Mouse (Mus musculus) embryonic facial prominence, embryonic 12.5 days (tissue): ENCODE measurements around the gene Cntnap4. TPM values are rescaled to one million over a fixed set of nuclear protein-coding genes. Genes with fewer than 3 reads are reported as not detected.

Source experiments
- ATAC-seq: fragments of 200-750 bp; cut with Nextera tagmentation; 2 replicates; pipeline ENCODE4 v1.8.0; 2017; ENCODE audit not compliant: insufficient number of reproducible peaks, insufficient read depth, low FRiP score, low TSS enrichment
- H3K27ac ChIP-seq: fragments of 300-500 bp; sonication (generic); 2 replicates; pipeline ENCODE4 v1.5.1; 2016; ENCODE audit warnings: mild to moderate bottlenecking
- H3K27me3 ChIP-seq: fragments of 300-500 bp; sonication (generic); 2 replicates; pipeline ENCODE4 v1.6.1; 2016; ENCODE audit warnings: mild to moderate bottlenecking, moderate library complexity
- H3K36me3 ChIP-seq: fragments of 300-500 bp; sonication (generic); 2 replicates; pipeline ENCODE4 v1.6.1; 2016; ENCODE audit warnings: mild to moderate bottlenecking
- H3K4me1 ChIP-seq: fragments of 300-500 bp; sonication (generic); 2 replicates; pipeline ENCODE4 v1.6.1; 2016
- H3K4me2 ChIP-seq: fragments of 300-500 bp; sonication (generic); replicated peaks from 2 replicates; pipeline ENCODE4 v1.6.1; 2016; ENCODE audit warnings: mild to moderate bottlenecking, moderate library complexity
- H3K4me3 ChIP-seq: fragments of 300-500 bp; sonication (generic); 2 replicates; pipeline ENCODE4 v1.5.1; 2016; ENCODE audit warnings: mild to moderate bottlenecking
- H3K9ac ChIP-seq: fragments of 300-500 bp; sonication (generic); 2 replicates; pipeline ENCODE4 v1.6.1; 2016; ENCODE audit warnings: mild to moderate bottlenecking, moderate library complexity
- H3K9me3 ChIP-seq: fragments of 300-500 bp; sonication (generic); 2 replicates; pipeline ENCODE4 v1.6.1; 2016; ENCODE audit warnings: mild to moderate bottlenecking, moderate library complexity
- WGBS: fragments of 180-500 bp; shearing (Covaris S2); methylation state at CpG from one replicate; pipeline ENCODE4 v1.1.7; 2016; 5-methylcytosine and 5-hydroxymethylcytosine counted together
- polyA plus RNA-seq: library from polyadenylated mRNA; unstranded; fragments of >200 nt; fragmentation: Nextera tagmentation; extraction: Ambion mirVana; gene quantifications from 2 replicates; pipeline ENCODE4 v1.2.1, GENCODE M21; 2016

Cntnap4 gene
- polyA plus RNA-seq, 1 experiment from 2014 or later, result 1.3 TPM

DNA sequence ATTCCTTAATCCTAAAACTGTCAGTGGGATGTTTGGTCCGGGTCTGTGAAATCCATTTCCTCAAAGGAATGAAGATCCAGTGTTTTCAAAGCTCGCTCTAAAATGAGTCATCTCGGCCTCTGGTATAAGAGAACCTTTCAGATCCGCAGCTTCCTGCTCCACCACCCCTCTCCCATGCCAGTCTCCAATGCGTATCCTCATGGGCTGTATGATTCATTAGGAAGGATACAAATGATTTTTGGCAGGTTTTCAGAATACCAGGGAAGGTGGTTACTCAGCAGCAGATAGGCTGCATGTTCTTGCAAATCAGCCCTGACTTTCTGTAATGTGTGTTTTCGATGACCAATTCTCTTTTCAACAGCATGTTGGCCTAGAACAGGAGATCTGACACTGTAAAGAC is 40.3 kb downstream of the Cntnap4 start:
- no peak for ATAC-seq
- Histone ChIP-seq H3K4me3 (no peak overlapping the region), H3K4me1 (no peaks in the 10 kb centered on the region), H3K36me3 (no peaks in the 10 kb centered on the region), H3K27ac (no peak overlapping the region), H3K9me3 (no peaks in the 10 kb centered on the region), H3K27me3 (no peaks in the 10 kb centered on the region), H3K9ac (no peak overlapping the region), H3K4me2 (no peak overlapping the region)
- 79% methylated on average over 6 of the region's 6 CpGs for WGBS

DNA sequence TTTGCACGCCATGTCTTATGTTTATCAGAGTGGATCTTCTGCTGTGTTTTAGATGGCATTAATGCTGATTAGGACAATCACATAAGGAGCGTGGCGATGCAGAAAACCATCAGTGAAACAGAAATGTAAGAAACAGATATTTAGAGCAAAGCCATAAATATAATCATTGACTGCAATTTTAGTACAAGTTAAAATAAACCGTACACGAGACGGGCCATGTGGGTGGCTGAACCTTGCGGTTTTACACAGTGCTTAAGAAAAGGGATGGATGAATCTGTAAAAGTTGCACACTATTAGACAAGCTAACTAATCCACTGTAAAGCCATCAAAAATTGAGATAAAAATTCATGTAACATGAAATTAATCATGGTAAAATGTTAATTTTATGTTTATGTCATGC is 58.9 kb downstream of the Cntnap4 start:
- ATAC-seq, result no peak
- Histone ChIP-seq H3K9ac (no peak overlapping the region), H3K9me3 (no peaks in the 10 kb centered on the region), H3K36me3 (no peaks in the 10 kb centered on the region), H3K4me3 (no peak overlapping the region), H3K27me3 (no peaks in the 10 kb centered on the region), H3K4me2 (no peak overlapping the region), H3K27ac (no peak overlapping the region), H3K4me1 (no peaks in the 10 kb centered on the region)
- WGBS, result 77% methylated on average over 7 of the region's 7 CpGs

DNA sequence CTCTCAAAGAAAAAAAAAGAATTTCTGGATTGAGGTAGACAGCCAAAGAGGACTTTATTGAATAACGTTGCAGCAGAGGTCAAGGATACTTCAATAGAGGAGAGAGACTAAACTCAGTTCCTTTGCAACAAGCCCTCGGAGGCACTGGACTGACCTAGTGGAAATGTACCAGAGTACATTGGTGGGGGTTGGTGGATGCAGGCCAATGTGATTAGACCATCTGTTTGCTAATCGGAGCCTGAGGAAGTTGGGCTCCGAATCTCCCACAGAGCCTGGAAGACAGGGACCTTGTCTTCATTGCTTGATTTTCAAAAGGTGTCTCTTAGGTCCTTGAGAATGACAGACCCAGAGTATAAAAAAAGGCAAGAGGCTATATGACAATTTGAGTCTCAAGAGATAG is 82.8 kb downstream of the Cntnap4 start:
- H3K9ac ChIP-seq, result no peak overlapping the region
- H3K4me3 ChIP-seq, result no peak overlapping the region
- no peaks in the 10 kb centered on the region for H3K4me1 ChIP-seq
- H3K36me3 ChIP-seq, result no peaks in the 10 kb centered on the region
- no peaks in the 10 kb centered on the region for H3K9me3 ChIP-seq
- no peak overlapping the region for H3K4me2 ChIP-seq
- no peak for ATAC-seq
- H3K27me3 ChIP-seq, result no peaks in the 10 kb centered on the region
- WGBS, result 88% methylated on average over 4 of the region's 4 CpGs
- no peak overlapping the region for H3K27ac ChIP-seq

DNA sequence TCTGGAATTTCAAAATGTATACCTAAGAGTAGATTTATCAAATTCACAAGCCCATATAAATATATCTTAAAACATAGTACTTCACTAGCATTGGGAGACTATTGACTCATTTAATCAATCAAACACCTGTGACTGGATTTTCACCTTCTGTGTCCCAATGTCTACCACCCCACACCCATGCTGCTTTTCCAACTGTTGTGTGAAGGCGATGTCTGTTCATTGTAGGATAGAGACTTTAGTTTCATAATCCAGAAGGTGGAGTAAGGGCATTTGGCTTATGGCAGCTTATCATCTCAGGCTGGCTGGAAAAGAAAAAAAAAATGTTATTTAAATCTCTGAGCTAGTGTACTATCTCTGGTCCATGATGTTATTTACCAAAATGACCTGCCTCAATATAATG is 83.4 kb downstream of the Cntnap4 start:
- H3K4me1 ChIP-seq, result no peaks in the 10 kb centered on the region
- H3K9me3 ChIP-seq, result no peaks in the 10 kb centered on the region
- no peak overlapping the region for H3K27ac ChIP-seq
- WGBS, result 88% methylated on average over 1 of the region's 1 CpGs
- no peak overlapping the region for H3K9ac ChIP-seq
- no peak for ATAC-seq
- H3K36me3 ChIP-seq, result no peaks in the 10 kb centered on the region
- no peak overlapping the region for H3K4me3 ChIP-seq
- no peak overlapping the region for H3K4me2 ChIP-seq
- H3K27me3 ChIP-seq, result no peaks in the 10 kb centered on the region

DNA sequence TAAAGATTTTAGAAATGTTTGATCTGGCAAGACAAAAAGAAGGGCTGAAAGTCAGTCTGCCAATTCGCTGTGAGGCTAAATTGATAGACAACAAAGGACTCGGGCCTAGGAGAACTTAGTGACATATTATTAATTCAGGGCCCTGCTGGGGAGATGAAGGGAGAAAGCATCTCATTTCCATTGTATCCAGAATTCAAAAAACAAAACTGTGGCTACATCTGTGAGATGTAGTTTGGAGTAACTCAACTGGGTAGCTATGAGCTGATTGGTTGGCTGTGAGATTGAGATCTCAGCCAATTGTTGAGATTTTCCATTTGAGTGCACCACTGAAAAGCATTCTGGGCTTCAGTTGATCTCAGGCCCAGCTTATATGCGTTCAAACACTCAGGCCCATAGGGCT is 84.2 kb downstream of the Cntnap4 start:
- no peaks in the 10 kb centered on the region for H3K4me1 ChIP-seq
- H3K4me2 ChIP-seq, result no peak overlapping the region
- no peak overlapping the region for H3K9ac ChIP-seq
- H3K27ac ChIP-seq, result no peak overlapping the region
- H3K27me3 ChIP-seq, result no peaks in the 10 kb centered on the region
- ATAC-seq, result no peak
- WGBS, result 79% methylated on average over 3 of the region's 3 CpGs
- no peak overlapping the region for H3K4me3 ChIP-seq
- H3K36me3 ChIP-seq, result no peaks in the 10 kb centered on the region
- no peaks in the 10 kb centered on the region for H3K9me3 ChIP-seq

DNA sequence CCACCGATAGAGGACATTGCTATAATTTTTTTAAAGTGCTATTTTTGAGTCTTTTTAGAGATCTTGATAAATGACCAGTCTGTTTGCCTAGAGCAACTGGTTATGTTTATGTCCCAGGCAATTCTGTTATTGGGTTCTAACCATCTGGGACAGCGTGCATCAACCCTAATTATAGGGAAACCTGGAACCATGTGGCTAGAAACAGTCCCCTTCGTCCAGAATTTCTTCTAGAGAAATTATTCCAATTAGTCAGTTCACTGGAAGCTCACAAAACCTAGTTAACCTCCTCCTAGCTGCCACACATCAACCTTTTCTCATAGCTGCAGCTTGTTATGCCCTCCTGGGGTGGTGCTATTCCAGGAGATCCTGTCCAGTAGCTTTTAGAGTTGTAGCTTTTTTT is 94.2 kb downstream of the Cntnap4 start:
- Histone ChIP-seq H3K27ac (no peak overlapping the region), H3K36me3 (no peaks in the 10 kb centered on the region), H3K27me3 (no peaks in the 10 kb centered on the region), H3K9me3 (no peaks in the 10 kb centered on the region), H3K4me3 (no peak overlapping the region), H3K4me1 (no peaks in the 10 kb centered on the region), H3K4me2 (no peak overlapping the region), H3K9ac (no peak overlapping the region)
- WGBS, result 52% methylated on average over 3 of the region's 3 CpGs
- no peak for ATAC-seq

DNA sequence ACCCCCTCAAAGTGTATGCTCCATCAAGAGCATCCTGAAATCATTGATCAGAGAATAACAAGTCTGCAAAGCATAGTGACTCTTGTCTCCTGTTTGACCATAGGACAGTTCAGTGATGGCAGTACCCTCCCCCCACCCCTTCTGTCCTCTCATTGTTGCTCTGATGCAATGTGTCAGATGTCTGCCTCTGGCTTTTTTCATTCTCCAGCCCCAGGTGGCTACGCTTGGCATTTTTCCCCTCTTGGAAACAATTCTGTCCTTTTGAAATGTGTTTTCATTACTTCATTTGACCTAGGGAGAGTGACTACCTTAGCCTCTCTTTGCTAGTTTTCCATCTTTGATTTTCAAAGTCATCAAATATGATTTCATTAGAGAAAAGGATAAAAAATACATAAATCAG is 104.8 kb downstream of the Cntnap4 start:
- WGBS, result 47% methylated on average over 1 of the region's 1 CpGs
- no peak overlapping the region for H3K27ac ChIP-seq

DNA sequence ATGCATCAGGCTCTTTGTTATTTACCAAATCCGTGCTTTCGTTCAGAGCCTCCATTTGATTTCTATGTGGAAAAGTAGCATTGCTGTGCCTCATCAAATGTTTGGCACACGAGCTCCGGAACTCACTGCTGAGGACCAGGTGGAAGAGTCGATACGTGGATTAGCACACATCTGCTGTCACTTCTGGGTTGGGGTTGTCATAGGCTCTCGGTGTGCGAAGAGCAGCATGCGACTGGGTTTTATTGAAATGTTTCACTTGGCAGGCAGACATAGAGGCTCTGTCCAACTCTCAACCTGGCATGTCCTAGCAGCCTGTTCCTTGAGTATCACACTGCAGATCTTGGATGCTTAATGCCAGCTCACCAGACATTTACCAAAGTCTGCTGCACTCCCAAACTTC is 111.9 kb downstream of the Cntnap4 start:
- H3K4me1 ChIP-seq, result no peaks in the 10 kb centered on the region
- no peak overlapping the region for H3K27ac ChIP-seq
- no peak overlapping the region for H3K4me3 ChIP-seq
- ATAC-seq, result no peak
- no peak overlapping the region for H3K9ac ChIP-seq
- 95% methylated on average over 9 of the region's 9 CpGs for WGBS
- no peaks in the 10 kb centered on the region for H3K27me3 ChIP-seq
- H3K36me3 ChIP-seq, result no peaks in the 10 kb centered on the region
- H3K4me2 ChIP-seq, result no peak overlapping the region
- H3K9me3 ChIP-seq, result no peaks in the 10 kb centered on the region

More for the DNA sequence above, 104.8 kb downstream of the Cntnap4 start:
- Histone ChIP-seq H3K4me2 (no peak overlapping the region), H3K4me1 (0 out of 2 replicates have a peak, but pooled peaks cover 3% of the 10 kb centered on the region), H3K27me3 (no peaks in the 10 kb centered on the region), H3K36me3 (no peaks in the 10 kb centered on the region), H3K9me3 (no peaks in the 10 kb centered on the region), H3K4me3 (no peak overlapping the region), H3K9ac (no peak overlapping the region)
- no peak for ATAC-seq

DNA sequence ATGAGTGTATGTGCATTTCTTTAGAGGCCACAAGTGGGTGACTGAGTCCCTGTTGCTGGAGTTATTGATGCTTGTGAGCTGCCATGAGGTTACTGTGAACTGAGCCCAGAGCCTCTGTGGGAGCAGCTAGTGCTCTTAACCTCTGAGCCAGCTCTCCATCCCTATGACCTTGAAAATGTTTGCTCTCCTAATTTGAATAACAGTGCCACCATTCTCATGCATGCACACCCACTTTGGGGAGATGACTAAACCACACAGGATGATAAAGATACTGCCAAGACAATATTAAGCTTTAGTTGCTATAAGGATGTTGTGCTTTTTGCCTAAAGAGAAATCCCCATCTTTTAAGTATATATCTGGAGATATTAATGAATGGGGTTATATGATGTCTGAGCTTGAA is 125.9 kb downstream of the Cntnap4 start:
- H3K4me3 ChIP-seq, result no peak overlapping the region
- H3K4me2 ChIP-seq, result no peak overlapping the region
- no peak overlapping the region for H3K27ac ChIP-seq
- H3K36me3 ChIP-seq, result no peaks in the 10 kb centered on the region
- no peaks in the 10 kb centered on the region for H3K27me3 ChIP-seq
- H3K9ac ChIP-seq, result no peak overlapping the region
- H3K9me3 ChIP-seq, result no peaks in the 10 kb centered on the region
- H3K4me1 ChIP-seq, result no peaks in the 10 kb centered on the region
- no peak for ATAC-seq

DNA sequence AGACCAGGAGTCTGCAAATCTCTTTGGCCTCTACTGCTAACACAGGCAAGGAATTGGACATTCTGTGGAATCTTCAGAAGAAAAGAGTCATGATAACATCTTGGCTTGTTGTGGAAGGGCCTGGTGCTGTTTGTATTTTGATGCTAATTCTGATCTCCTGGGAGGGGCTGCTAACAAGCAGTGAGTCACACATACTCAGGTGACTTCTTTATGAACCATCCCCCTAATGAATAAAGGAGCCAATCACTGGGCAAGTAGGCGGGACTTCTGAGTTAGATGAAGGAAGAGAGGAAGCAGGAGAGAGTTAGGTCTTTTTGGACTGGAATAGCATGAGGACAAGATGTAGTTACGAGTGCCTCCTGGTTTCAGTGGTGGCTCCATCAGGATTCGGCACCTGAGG is 128.3 kb downstream of the Cntnap4 start:
- WGBS, result 73% methylated on average over 3 of the region's 3 CpGs
- Histone ChIP-seq H3K27me3 (no peaks in the 10 kb centered on the region), H3K9ac (no peak overlapping the region), H3K4me1 (no peaks in the 10 kb centered on the region), H3K4me2 (no peak overlapping the region), H3K27ac (no peak overlapping the region), H3K9me3 (no peaks in the 10 kb centered on the region), H3K4me3 (no peak overlapping the region), H3K36me3 (no peaks in the 10 kb centered on the region)
- no peak for ATAC-seq

DNA sequence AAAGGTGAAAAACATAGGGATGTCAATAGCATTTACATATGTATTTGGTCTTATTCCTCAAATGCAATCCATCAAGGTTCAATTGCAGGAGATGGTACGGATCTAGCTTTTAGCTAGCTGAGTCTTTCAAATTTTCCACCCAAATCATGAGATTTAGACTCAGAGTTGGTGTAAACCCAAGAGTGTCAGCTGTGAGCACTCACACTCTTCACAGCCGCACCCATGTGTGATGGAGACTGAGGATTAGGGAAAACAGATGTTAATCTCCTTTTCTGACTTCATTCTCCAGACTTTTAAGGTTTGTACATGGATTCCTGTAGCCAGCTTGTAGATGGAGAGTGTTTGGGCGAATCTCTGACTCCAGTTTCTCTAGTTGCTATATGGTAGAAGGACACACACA is 147.1 kb downstream of the Cntnap4 start:
- no peaks in the 10 kb centered on the region for H3K9me3 ChIP-seq
- H3K4me2 ChIP-seq, result no peak overlapping the region
- no peaks in the 10 kb centered on the region for H3K4me1 ChIP-seq
- no peak overlapping the region for H3K4me3 ChIP-seq
- no peak for ATAC-seq
- H3K9ac ChIP-seq, result no peak overlapping the region
- WGBS, result 66% methylated on average over 3 of the region's 3 CpGs
- H3K27me3 ChIP-seq, result no peaks in the 10 kb centered on the region
- no peaks in the 10 kb centered on the region for H3K36me3 ChIP-seq
- no peak overlapping the region for H3K27ac ChIP-seq

DNA sequence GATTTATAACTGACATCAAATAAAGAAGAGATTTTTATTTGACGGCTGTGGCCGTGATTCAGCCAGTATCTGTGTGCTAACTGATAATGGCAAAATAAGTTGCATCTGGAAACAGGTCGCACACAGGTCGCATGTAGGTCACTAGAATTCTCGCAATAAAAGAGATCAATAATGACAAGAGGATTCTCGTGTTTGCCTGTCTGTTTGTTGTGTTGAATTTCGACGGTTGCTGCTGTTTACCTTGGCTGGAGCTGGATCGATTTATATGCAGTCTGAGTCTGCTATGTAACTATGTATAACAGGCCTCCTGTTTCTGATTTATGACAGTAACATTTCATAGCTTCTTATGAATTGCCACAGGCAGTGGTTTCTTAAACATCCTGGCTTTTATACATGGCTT is 155.1 kb downstream of the Cntnap4 start:
- no peaks in the 10 kb centered on the region for H3K27me3 ChIP-seq
- no peak overlapping the region for H3K4me3 ChIP-seq
- no peak overlapping the region for H3K9ac ChIP-seq
- H3K36me3 ChIP-seq, result no peaks in the 10 kb centered on the region
- H3K4me2 ChIP-seq, result no peak overlapping the region
- H3K9me3 ChIP-seq, result no peaks in the 10 kb centered on the region
- ATAC-seq, result no peak
- 63% methylated on average over 9 of the region's 9 CpGs for WGBS
- H3K27ac ChIP-seq, result no peak overlapping the region
- H3K4me1 ChIP-seq, result no peaks in the 10 kb centered on the region
